Mouse (Mus musculus): ENCODE results near the gene Zmiz1. TPM values are rescaled to one million over a fixed set of nuclear protein-coding genes. Genes with fewer than 3 reads are reported as not detected.

Gene Zmiz1
- polyA plus RNA-seq, 1 experiment from 2014 or later = 34.2 TPM

GRCm38 (mm10) chr14:25440116-25440515 lies 18.9 kb upstream of the Zmiz1 start:
- ATAC-seq (ENCODE audit: insufficient number of reproducible peaks, low FRiP score) = no peak
- no peaks in the 10 kb centered on the region for H3K9me3 ChIP-seq (replicated peaks)
- H3K27ac ChIP-seq (ENCODE audit: poor library complexity, severe bottlenecking) = no peak overlapping the region
- no peaks in the 10 kb centered on the region for H3K27me3 ChIP-seq (replicated peaks)
- peaks cover 19% of the 10 kb centered on the region for H3K4me1 ChIP-seq (replicated peaks)
- 14% methylated on average over 1 of the region's 1 CpGs for WGBS
- H3K4me2 ChIP-seq = no peak overlapping the region
- no peak overlapping the region for H3K9ac ChIP-seq
- no peaks in the 10 kb centered on the region for H3K36me3 ChIP-seq
- H3K4me3 ChIP-seq = no peak overlapping the region

DNA sequence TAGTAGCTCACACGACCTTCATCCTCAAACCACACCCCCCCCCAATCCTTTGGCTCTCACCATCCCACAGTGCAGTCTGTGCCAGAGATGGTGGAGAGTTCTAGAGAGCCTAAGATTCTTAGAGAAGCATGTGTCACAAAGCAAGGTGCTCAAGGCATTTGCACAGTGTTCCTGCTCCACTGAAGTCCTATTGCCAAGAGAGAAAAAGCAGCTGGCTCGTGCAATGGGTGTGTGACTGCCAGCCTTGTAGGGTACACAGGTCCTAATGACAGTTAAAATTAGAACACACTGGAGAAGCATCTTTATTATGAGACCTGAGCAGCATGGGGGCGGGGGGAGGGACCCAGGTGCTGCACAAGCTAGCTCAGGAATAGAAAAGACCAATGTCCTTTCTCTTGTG lies 18.2 kb upstream of the Zmiz1 start:
- Histone ChIP-seq H3K4me2 (no peak overlapping the region), H3K27ac (ENCODE audit: poor library complexity, severe bottlenecking) (no peak overlapping the region), H3K27me3 (replicated peaks) (no peaks in the 10 kb centered on the region), H3K9ac (no peak overlapping the region), H3K9me3 (replicated peaks) (no peaks in the 10 kb centered on the region), H3K4me3 (no peak overlapping the region), H3K4me1 (replicated peaks) (peaks cover 25% of the 10 kb centered on the region), H3K36me3 (no peaks in the 10 kb centered on the region)
- ATAC-seq (ENCODE audit: insufficient number of reproducible peaks, low FRiP score) = no peak
- 48% methylated on average over 3 of the region's 3 CpGs for WGBS

DNA sequence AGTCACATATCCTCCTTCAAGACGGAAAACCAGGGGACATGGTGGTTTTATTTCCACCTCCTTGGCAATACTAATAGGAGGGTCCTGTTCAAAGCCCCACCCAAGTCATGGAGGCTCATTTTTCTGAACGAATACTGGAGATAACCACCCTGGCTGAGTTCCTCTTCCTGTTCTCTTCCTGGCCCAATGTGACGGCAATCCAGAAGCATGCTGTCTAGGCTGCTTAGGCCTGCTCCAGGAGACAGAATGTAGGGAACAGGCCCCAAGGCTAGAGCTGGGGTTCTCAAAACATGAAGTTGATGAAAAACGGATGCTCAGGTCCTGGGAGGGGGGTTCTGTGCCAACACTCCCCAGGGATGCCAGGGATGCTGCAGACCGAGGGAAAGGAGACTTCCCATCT lies 17.5 kb upstream of the Zmiz1 start:
- H3K36me3 ChIP-seq = no peaks in the 10 kb centered on the region
- no peak overlapping the region for H3K4me2 ChIP-seq
- H3K27ac ChIP-seq (ENCODE audit: poor library complexity, severe bottlenecking) = no peak overlapping the region
- no peaks in the 10 kb centered on the region for H3K9me3 ChIP-seq (replicated peaks)
- ATAC-seq (ENCODE audit: insufficient number of reproducible peaks, low FRiP score) = no peak
- H3K4me1 ChIP-seq (replicated peaks) = peaks cover 26% of the 10 kb centered on the region
- no peaks in the 10 kb centered on the region for H3K27me3 ChIP-seq (replicated peaks)
- 67% methylated on average over 5 of the region's 5 CpGs for WGBS
- H3K9ac ChIP-seq = no peak overlapping the region
- H3K4me3 ChIP-seq = no peak overlapping the region

GRCm38 (mm10) chr14:25442676-25443075 lies 16.3 kb upstream of the Zmiz1 start:
- Histone ChIP-seq H3K4me1 (replicated peaks) (peaks cover 29% of the 10 kb centered on the region), H3K36me3 (no peaks in the 10 kb centered on the region), H3K27ac (ENCODE audit: poor library complexity, severe bottlenecking) (no peak overlapping the region; the same call in 1 of the 2 replicates), H3K9me3 (replicated peaks) (no peaks in the 10 kb centered on the region), H3K4me3 (no peak overlapping the region), H3K9ac (no peak overlapping the region), H3K27me3 (replicated peaks) (no peaks in the 10 kb centered on the region), H3K4me2 (no peak overlapping the region)
- WGBS = 65% methylated on average over 2 of the region's 2 CpGs
- ATAC-seq (ENCODE audit: insufficient number of reproducible peaks, low FRiP score) = no peak

- no peaks in the 10 kb centered on the region for H3K9me3 ChIP-seq (replicated peaks)
- 78% methylated on average over 6 of the region's 6 CpGs for WGBS
- H3K4me3 ChIP-seq = no peak overlapping the region
- H3K9ac ChIP-seq = no peak overlapping the region
- ATAC-seq (ENCODE audit: insufficient number of reproducible peaks, low FRiP score) = no peak
- no peak overlapping the region for H3K27ac ChIP-seq (ENCODE audit: poor library complexity, severe bottlenecking)
- H3K27me3 ChIP-seq (replicated peaks) = no peaks in the 10 kb centered on the region
- H3K4me2 ChIP-seq = no peak overlapping the region
- no peaks in the 10 kb centered on the region for H3K36me3 ChIP-seq
- peaks cover 57% of the 10 kb centered on the region for H3K4me1 ChIP-seq (replicated peaks)
These were observed 11.7 kb upstream of the Zmiz1 start for GRCm38 (mm10) chr14:25447136-25447775.

GRCm38 (mm10) chr14:25448471-25448870 lies 10.5 kb upstream of the Zmiz1 start:
- Histone ChIP-seq H3K4me2 (no peak overlapping the region), H3K9ac (no peak overlapping the region), H3K4me3 (no peak overlapping the region), H3K4me1 (replicated peaks) (peaks cover 57% of the 10 kb centered on the region), H3K36me3 (no peaks in the 10 kb centered on the region), H3K27ac (ENCODE audit: poor library complexity, severe bottlenecking) (no peak overlapping the region), H3K9me3 (replicated peaks) (no peaks in the 10 kb centered on the region), H3K27me3 (replicated peaks) (no peaks in the 10 kb centered on the region)
- 71% methylated on average over 2 of the region's 2 CpGs for WGBS
- ATAC-seq (ENCODE audit: insufficient number of reproducible peaks, low FRiP score) = no peak

GRCm38 (mm10) chr14:25451099-25451667 lies 7.8 kb upstream of the Zmiz1 start:
- 2% methylated on average over 7 of the region's 7 CpGs for WGBS
- Histone ChIP-seq H3K4me2 (peak overlapping the region; percentile 14), H3K27ac (ENCODE audit: poor library complexity, severe bottlenecking) (peak overlapping the region; percentile 88), H3K4me3 (no peak overlapping the region), H3K27me3 (replicated peaks) (no peaks in the 10 kb centered on the region), H3K9me3 (replicated peaks) (no peaks in the 10 kb centered on the region), H3K4me1 (replicated peaks) (peaks cover 69% of the 10 kb centered on the region), H3K9ac (no peak overlapping the region), H3K36me3 (no peaks in the 10 kb centered on the region)
- peak; percentile 76 for ATAC-seq (ENCODE audit: insufficient number of reproducible peaks, low FRiP score)

GRCm38 (mm10) chr14:25451699-25452632 lies 7.0 kb upstream of the Zmiz1 start:
- Histone ChIP-seq H3K4me2 (peak overlapping the region; percentile 14), H3K4me1 (replicated peaks) (peaks cover 76% of the 10 kb centered on the region), H3K4me3 (no peak overlapping the region), H3K27me3 (replicated peaks) (no peaks in the 10 kb centered on the region), H3K9me3 (replicated peaks) (no peaks in the 10 kb centered on the region), H3K9ac (no peak overlapping the region), H3K27ac (ENCODE audit: poor library complexity, severe bottlenecking) (peak overlapping the region; percentile 88), H3K36me3 (no peaks in the 10 kb centered on the region)
- peak; percentile 29; the same call in 1 of the 2 replicates for ATAC-seq (ENCODE audit: insufficient number of reproducible peaks, low FRiP score)
- 26% methylated on average over 10 of the region's 10 CpGs for WGBS

- WGBS = 44% methylated on average over 2 of the region's 2 CpGs
- Histone ChIP-seq H3K9me3 (replicated peaks) (no peaks in the 10 kb centered on the region), H3K4me1 (replicated peaks) (peaks cover 72% of the 10 kb centered on the region), H3K4me2 (no peak overlapping the region), H3K27ac (ENCODE audit: poor library complexity, severe bottlenecking) (peak overlapping the region; percentile 27; the same call in 1 of the 2 replicates), H3K9ac (no peak overlapping the region), H3K27me3 (replicated peaks) (no peaks in the 10 kb centered on the region), H3K4me3 (no peak overlapping the region), H3K36me3 (no peaks in the 10 kb centered on the region)
- ATAC-seq (ENCODE audit: insufficient number of reproducible peaks, low FRiP score) = no peak
These were observed 6.4 kb upstream of the Zmiz1 start for GRCm38 (mm10) chr14:25452633-25453025.

GRCm38 (mm10) chr14:25454066-25454760 lies 4.8 kb upstream of the Zmiz1 start:
- H3K4me1 ChIP-seq (replicated peaks) = peaks cover 75% of the 10 kb centered on the region

More at GRCm38 (mm10) chr14:25454066-25454760, 4.8 kb upstream of the Zmiz1 start:
- H3K27ac ChIP-seq (ENCODE audit: poor library complexity, severe bottlenecking) = no peak overlapping the region
- no peak overlapping the region for H3K4me2 ChIP-seq
- no peak overlapping the region for H3K4me3 ChIP-seq
- H3K9ac ChIP-seq = no peak overlapping the region
- no peaks in the 10 kb centered on the region for H3K36me3 ChIP-seq
- ATAC-seq (ENCODE audit: insufficient number of reproducible peaks, low FRiP score) = no peak
- no peaks in the 10 kb centered on the region for H3K9me3 ChIP-seq (replicated peaks)
- H3K27me3 ChIP-seq (replicated peaks) = no peaks in the 10 kb centered on the region
- 72% methylated on average over 12 of the region's 12 CpGs for WGBS

Data from heart, embryonic 12.5 days (tissue).